Mouse (Mus musculus) thymus, adult 2 months (tissue): ENCODE measurements around the gene Haghl. TPM values are rescaled to one million over a fixed set of nuclear protein-coding genes. Genes with fewer than 3 reads are reported as not detected.

Experiments used
- DNase-seq: peaks from one replicate; pipeline ENCODE4 v3.0.0; 2021
- H3K27ac ChIP-seq: fragments of 200-500 bp; 2 replicates; pipeline ENCODE4 v1.5.1; 2012; ENCODE audit warnings: low read length, control low read depth; ENCODE audit not compliant: control insufficient read depth, insufficient read depth
- H3K27me3 ChIP-seq: fragments of 200-500 bp; 2 replicates; pipeline ENCODE4 v1.6.1; 2012; ENCODE audit warnings: mild to moderate bottlenecking, low read length, moderate library complexity, mixed read lengths; ENCODE audit not compliant: control insufficient read depth, insufficient read depth
- H3K36me3 ChIP-seq: fragments of 200-500 bp; 2 replicates; pipeline ENCODE4 v1.6.1; 2012; ENCODE audit warnings: mild to moderate bottlenecking, low read length, moderate library complexity; ENCODE audit not compliant: control insufficient read depth, insufficient read depth
- H3K4me1 ChIP-seq: fragments of 200-500 bp; replicated peaks from 2 replicates; pipeline ENCODE4 v1.6.1; 2012; ENCODE audit warnings: low read length; ENCODE audit not compliant: control insufficient read depth, insufficient read depth
- H3K4me3 ChIP-seq: fragments of 200-500 bp; 2 replicates; pipeline ENCODE4 v1.5.1; 2012; ENCODE audit warnings: mild to moderate bottlenecking, low read length, control low read depth, moderate library complexity; ENCODE audit not compliant: control insufficient read depth, insufficient read depth
- CTCF ChIP-seq: fragments of 200-500 bp; IDR thresholded peaks from 2 replicates; pipeline ENCODE4 v1.5.1; 2012; ENCODE audit warnings: mild to moderate bottlenecking, control low read depth, low read length, moderate library complexity, borderline replicate concordance; ENCODE audit not compliant: control insufficient read depth, poor library complexity, insufficient read depth; ENCODE audit errors: extremely low read depth
- POLR2A ChIP-seq: fragments of 200-500 bp; IDR thresholded peaks from 2 replicates; pipeline ENCODE4 v1.6.1; 2012; ENCODE audit warnings: mild to moderate bottlenecking, low read length, control low read depth, moderate library complexity; ENCODE audit not compliant: control insufficient read depth, poor library complexity, insufficient read depth; ENCODE audit errors: extremely low read depth
- WGBS: fragments of 180-500 bp; shearing (Covaris S2); methylation state at CpG from one replicate; pipeline ENCODE4 v1.1.7; 2018; 5-methylcytosine and 5-hydroxymethylcytosine counted together
- polyA plus RNA-seq: library from polyadenylated mRNA; depleted of rRNA; stranded (reverse); fragments of >200 nt; gene quantifications from 2 replicates; pipeline ENCODE4 v1.2.3, GENCODE M21; 2012; rRNA removed

Gene Haghl
- 73.9 and 80.3 TPM in 2 replicates for polyA plus RNA-seq

- Histone ChIP-seq H3K4me3 (peak within 1 kb of the TSS; percentile 77), H3K36me3 (no peaks in the 10 kb centered on the region; the same call in 1 of the 2 replicates), H3K27ac (no peak within 1 kb of the TSS), H3K27me3 (no peaks in the 10 kb centered on the region), H3K4me1 (peaks cover 15% of the 10 kb centered on the region)
- no peak for TF ChIP-seq CTCF
- TF ChIP-seq POLR2A: peak; percentile 36; the same call in 1 of the 2 replicates
- under 1% methylated on average over 23 of the region's 23 CpGs for WGBS
- DNase-seq: peak; percentile 93
These were observed at the start of gene Haghl for GRCm38 (mm10) chr17:25785281-25785745. Gene Haghl (minus strand): TSS chr17:25785673.

- Histone ChIP-seq H3K4me1 (peaks cover 44% of the 10 kb centered on the region), H3K27me3 (no peaks in the 10 kb centered on the region), H3K27ac (no peak overlapping the region), H3K36me3 (peaks cover 19% of the 10 kb centered on the region), H3K4me3 (no peak overlapping the region)
- TF ChIP-seq POLR2A (no peak), CTCF (no peak)
- WGBS: 95% methylated on average over 12 of the region's 12 CpGs
- no peak for DNase-seq
These were observed 49.2 kb upstream of the Haghl start for GRCm38 (mm10) chr17:25834595-25835222.

- no peak for DNase-seq
- WGBS: 59% methylated on average over 6 of the region's 6 CpGs
- Histone ChIP-seq H3K27me3 (no peaks in the 10 kb centered on the region), H3K27ac (no peak overlapping the region), H3K36me3 (peaks cover 13% of the 10 kb centered on the region), H3K4me3 (peak overlapping the region; percentile 93), H3K4me1 (peaks cover 51% of the 10 kb centered on the region)
- TF ChIP-seq CTCF: no peak
- no peak for TF ChIP-seq POLR2A
These were observed 48.6 kb upstream of the Haghl start for GRCm38 (mm10) chr17:25833961-25834594.

- Histone ChIP-seq H3K27me3 (no peaks in the 10 kb centered on the region), H3K27ac (no peak within 1 kb of the TSS), H3K36me3 (peaks cover 8% of the 10 kb centered on the region), H3K4me1 (peaks cover 55% of the 10 kb centered on the region), H3K4me3 (peak within 1 kb of the TSS; percentile 93)
- DNase-seq: peak; percentile 60
- TF ChIP-seq POLR2A (no peak), CTCF (no peak)
- under 1% methylated on average over 24 of the region's 24 CpGs for WGBS
These were observed 47.8 kb upstream of the Haghl start, which contains the start of gene Stub1 for GRCm38 (mm10) chr17:25833291-25833663. Gene Stub1 (minus strand): TSS chr17:25833404.

- under 1% methylated on average over 76 of the region's 77 CpGs for WGBS
- H3K27ac ChIP-seq: no peak overlapping the region
- DNase-seq: peak; percentile 98
- peak overlapping the region; percentile 93 for H3K4me3 ChIP-seq
- TF ChIP-seq POLR2A (peak; percentile 79), CTCF (peak; percentile 53)
- peaks cover 4% of the 10 kb centered on the region; the same call in 1 of the 2 replicates for H3K36me3 ChIP-seq
- H3K4me1 ChIP-seq: peaks cover 56% of the 10 kb centered on the region
- H3K27me3 ChIP-seq: no peaks in the 10 kb centered on the region
These were observed 47.2 kb upstream of the Haghl start for GRCm38 (mm10) chr17:25832436-25833290.
